Mouse (Mus musculus) heart, postnatal 4 days (tissue): ENCODE data around the gene Pmpcb. TPM values are rescaled to one million over a fixed set of nuclear protein-coding genes. Genes with fewer than 3 reads are reported as not detected.

Experiments used
- DNase-seq: peaks from one replicate; pipeline ENCODE4 v3.0.0; 2021
- total RNA-seq, 2 experiments: library from RNA; stranded (reverse); gene quantifications; 2 replicates each; pipeline ENCODE4 v1.2.3; 2021

The Pmpcb gene
- total RNA-seq, 2 experiments from 2014 or later, result 211 to 228 TPM

GRCm38 (mm10) chr5:21732930-21733329, 4.0 kb upstream of the Pmpcb start:
- peak; percentile 82 for DNase-seq

- DNase-seq, result no peak
Observed at GRCm38 (mm10) chr5:21735100-21735499, 1.8 kb upstream of the Pmpcb start.

- DNase-seq, result peak; percentile 88
Observed at GRCm38 (mm10) chr5:21735584-21735983, 1.4 kb upstream of the Pmpcb start.

- DNase-seq, result no peak
Observed at GRCm38 (mm10) chr5:21736046-21736445, 895 bp upstream of the Pmpcb start.

GRCm38 (mm10) chr5:21737620-21738019, 679 bp downstream of the Pmpcb start:
- DNase-seq, result no peak

GRCm38 (mm10) chr5:21739120-21739519, 2.2 kb downstream of the Pmpcb start:
- DNase-seq, result no peak

GRCm38 (mm10) chr5:21739881-21740280, 2.9 kb downstream of the Pmpcb start:
- DNase-seq, result no peak

GRCm38 (mm10) chr5:21743606-21744005, 6.7 kb downstream of the Pmpcb start:
- DNase-seq, result no peak

- no peak for DNase-seq
Observed at GRCm38 (mm10) chr5:21744651-21745050, 7.7 kb downstream of the Pmpcb start.

- DNase-seq, result no peak
Observed at GRCm38 (mm10) chr5:21745966-21746365, 9.0 kb downstream of the Pmpcb start.

- no peak for DNase-seq
Observed at GRCm38 (mm10) chr5:21768506-21768905, 31.6 kb downstream of the Pmpcb start.

- DNase-seq, result no peak
Observed at GRCm38 (mm10) chr5:21769841-21770240, 32.9 kb downstream of the Pmpcb start.

GRCm38 (mm10) chr5:21776491-21776890, 39.5 kb downstream of the Pmpcb start:
- DNase-seq, result no peak

GRCm38 (mm10) chr5:21784161-21785052, 47.5 kb downstream of the Pmpcb start:
- DNase-seq, result peak; percentile 13

GRCm38 (mm10) chr5:21785053-21785452, 48.1 kb downstream of the Pmpcb start, which contains the start of the genes Dnajc2 and Psmc2:
Dnajc2 (minus strand) TSS chr5:21785251.
Psmc2 (plus strand) TSS chr5:21785283.
- peak; percentile 92 for DNase-seq

- DNase-seq, result no peak
Observed at GRCm38 (mm10) chr5:21785776-21786175, 48.8 kb downstream of the Pmpcb start.

- DNase-seq, result peak; percentile 95
Observed at GRCm38 (mm10) chr5:21786258-21787185, 49.6 kb downstream of the Pmpcb start.

- DNase-seq, result no peak
Observed at GRCm38 (mm10) chr5:21787186-21788105, 50.5 kb downstream of the Pmpcb start.

GRCm38 (mm10) chr5:21789061-21789460, 52.1 kb downstream of the Pmpcb start:
- no peak for DNase-seq

GRCm38 (mm10) chr5:21792166-21792565, 55.2 kb downstream of the Pmpcb start:
- no peak for DNase-seq

GRCm38 (mm10) chr5:21802907-21803306, 66.0 kb downstream of the Pmpcb start:
- no peak for DNase-seq

GRCm38 (mm10) chr5:21803691-21804188, 66.8 kb downstream of the Pmpcb start:
- no peak for DNase-seq
